Mouse (Mus musculus) kidney, embryonic 15.5 days (tissue): Measurements from ENCODE around the gene A030005L19Rik. TPM values are rescaled to one million over a fixed set of nuclear protein-coding genes. Genes with fewer than 3 reads are reported as not detected.
"Not testable (repeated sequence)": the region's sequence is repeated elsewhere in the genome, so short reads cannot be mapped to it uniquely, and the experiment has no call there.

ENCODE experiments used
- ATAC-seq: fragments of 200-750 bp; cut with Nextera tagmentation; replicated peaks from 2 replicates; pipeline ENCODE4 v1.8.0; 2017; ENCODE audit warnings: moderate TSS enrichment; ENCODE audit not compliant: low FRiP score
- H3K27ac ChIP-seq: fragments of 300-500 bp; sonication (generic); 2 replicates; pipeline ENCODE4 v1.5.1; 2015; ENCODE audit warnings: mild to moderate bottlenecking, inconsistent platforms
- H3K27me3 ChIP-seq: fragments of 300-500 bp; sonication (generic); 2 replicates; pipeline ENCODE4 v1.6.1; 2015; ENCODE audit warnings: inconsistent platforms
- H3K36me3 ChIP-seq: fragments of 300-500 bp; sonication (generic); 2 replicates; pipeline ENCODE4 v1.6.1; 2015; ENCODE audit warnings: inconsistent platforms
- H3K4me1 ChIP-seq: fragments of 300-500 bp; sonication (generic); 2 replicates; pipeline ENCODE4 v1.6.1; 2015; ENCODE audit warnings: inconsistent platforms
- H3K4me2 ChIP-seq: fragments of 300-500 bp; sonication (generic); 2 replicates; pipeline ENCODE4 v1.6.1; 2015; ENCODE audit warnings: moderate library complexity, mild to moderate bottlenecking, inconsistent platforms
- H3K4me3 ChIP-seq: fragments of 300-500 bp; sonication (generic); replicated peaks from 2 replicates; pipeline ENCODE4 v1.5.1; 2015; ENCODE audit warnings: mild to moderate bottlenecking, inconsistent platforms
- H3K9ac ChIP-seq: fragments of 300-500 bp; sonication (generic); 2 replicates; pipeline ENCODE4 v1.6.1; 2015; ENCODE audit warnings: mild to moderate bottlenecking, inconsistent platforms
- H3K9me3 ChIP-seq: fragments of 300-500 bp; sonication (generic); replicated peaks from 2 replicates; pipeline ENCODE4 v1.6.1; 2016; ENCODE audit warnings: inconsistent platforms
- WGBS: fragments of 180-500 bp; shearing (Covaris S2); methylation state at CpG from one replicate; pipeline ENCODE4 v1.1.7; 2015; ENCODE audit warnings: mixed read lengths; 5-methylcytosine and 5-hydroxymethylcytosine counted together
- polyA plus RNA-seq: library from polyadenylated mRNA; unstranded; fragments of >200 nt; fragmentation: Nextera tagmentation; extraction: Ambion mirVana; gene quantifications from 2 replicates; pipeline ENCODE4 v1.2.1, GENCODE M21; 2015

The A030005L19Rik gene
- 0.26 and 0.28 TPM in 2 replicates for polyA plus RNA-seq

DNA sequence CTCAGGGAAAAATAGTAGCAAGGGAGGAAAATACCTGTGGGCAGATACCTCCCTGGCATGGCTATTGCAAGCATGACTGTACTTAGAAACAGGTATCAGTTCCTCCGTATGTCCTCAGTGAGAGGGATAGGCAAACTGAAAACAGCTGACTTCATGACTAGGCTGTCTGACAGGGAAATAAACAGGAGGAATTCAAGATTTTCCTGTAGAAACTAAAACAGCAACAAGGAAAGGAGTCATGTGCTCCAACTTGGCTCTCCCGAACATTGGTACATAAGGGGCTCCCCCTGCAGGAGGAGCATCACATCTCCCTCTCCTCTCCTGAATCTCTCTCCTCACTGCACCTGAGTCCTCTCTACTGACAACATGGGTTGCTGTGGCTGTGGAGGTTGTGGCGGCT is at the start of gene A030005L19Rik:
TSS of gene A030005L19Rik (plus strand) at position 301 of the 400 bp plus-strand sequence.
- 91% methylated on average over 3 of the region's 3 CpGs for WGBS
- H3K4me1 ChIP-seq = no peaks in the 10 kb centered on the region
- H3K27ac ChIP-seq = no peak within 1 kb of the TSS
- no peaks in the 10 kb centered on the region for H3K36me3 ChIP-seq
- no peaks in the 10 kb centered on the region for H3K27me3 ChIP-seq
- H3K4me3 ChIP-seq = no peak within 1 kb of the TSS
- no peaks in the 10 kb centered on the region for H3K9me3 ChIP-seq
- no peak within 1 kb of the TSS for H3K4me2 ChIP-seq
- no peak within 1 kb of the TSS for H3K9ac ChIP-seq
- no peak for ATAC-seq

DNA sequence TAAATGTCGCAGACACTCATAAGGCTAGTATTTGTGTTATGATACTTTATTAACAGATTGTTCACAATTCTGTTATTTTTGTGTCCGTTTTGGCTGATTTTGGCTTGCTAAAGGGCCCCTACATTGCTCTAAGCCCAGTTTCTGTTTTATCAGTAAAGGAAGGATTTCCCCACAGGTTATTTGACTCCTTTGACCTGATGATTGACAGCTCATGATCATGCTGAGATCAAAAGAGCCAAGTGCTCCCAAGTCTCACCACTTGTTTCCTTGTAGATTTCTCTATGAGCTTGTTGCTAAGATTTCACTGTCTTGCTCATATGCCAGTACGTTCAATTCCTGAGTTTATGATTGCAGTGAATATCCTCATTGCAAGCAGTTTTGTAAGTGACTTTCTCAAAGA is 42.9 kb upstream of the A030005L19Rik start:
- H3K4me3 ChIP-seq = no peak overlapping the region
- WGBS = 87% methylated on average over 3 of the region's 3 CpGs

DNA sequence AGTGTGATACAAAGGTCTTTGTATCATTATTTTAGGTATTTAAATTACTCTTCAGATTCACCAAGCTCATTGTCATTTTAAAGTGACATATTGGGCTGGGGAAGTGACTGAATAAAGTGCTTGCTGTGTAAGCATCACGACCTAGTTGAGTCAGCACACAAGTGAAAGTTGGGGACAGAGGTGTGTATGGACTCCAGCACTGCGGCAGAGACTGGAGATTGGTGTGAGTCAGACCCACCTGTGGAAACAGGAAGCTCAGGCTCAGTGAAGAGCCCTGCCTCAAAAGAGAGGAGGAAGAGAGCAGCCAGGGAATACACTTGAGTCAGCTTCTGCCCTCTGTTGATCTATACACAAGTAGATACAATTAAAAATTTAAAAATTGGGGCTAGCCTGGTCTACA is 34.0 kb upstream of the A030005L19Rik start:
- H3K4me3 ChIP-seq = no peak overlapping the region
- H3K4me2 ChIP-seq = no peak overlapping the region
- H3K27ac ChIP-seq = no peak overlapping the region
- no peak for ATAC-seq
- no peak overlapping the region for H3K9ac ChIP-seq
- H3K9me3 ChIP-seq = no peaks in the 10 kb centered on the region
- H3K27me3 ChIP-seq = no peaks in the 10 kb centered on the region
- WGBS = 86% methylated on average over 2 of the region's 2 CpGs
- peaks cover 61% of the 10 kb centered on the region for H3K36me3 ChIP-seq
- no peaks in the 10 kb centered on the region for H3K4me1 ChIP-seq

More for the DNA sequence above, 42.9 kb upstream of the A030005L19Rik start:
- H3K9me3 ChIP-seq = no peaks in the 10 kb centered on the region
- ATAC-seq = no peak
- H3K4me1 ChIP-seq = 0 out of 2 replicates have a peak, but pooled peaks cover 3% of the 10 kb centered on the region
- H3K36me3 ChIP-seq = peaks cover 36% of the 10 kb centered on the region
- no peak overlapping the region for H3K4me2 ChIP-seq
- H3K27ac ChIP-seq = no peak overlapping the region
- H3K9ac ChIP-seq = no peak overlapping the region
- H3K27me3 ChIP-seq = no peaks in the 10 kb centered on the region

DNA sequence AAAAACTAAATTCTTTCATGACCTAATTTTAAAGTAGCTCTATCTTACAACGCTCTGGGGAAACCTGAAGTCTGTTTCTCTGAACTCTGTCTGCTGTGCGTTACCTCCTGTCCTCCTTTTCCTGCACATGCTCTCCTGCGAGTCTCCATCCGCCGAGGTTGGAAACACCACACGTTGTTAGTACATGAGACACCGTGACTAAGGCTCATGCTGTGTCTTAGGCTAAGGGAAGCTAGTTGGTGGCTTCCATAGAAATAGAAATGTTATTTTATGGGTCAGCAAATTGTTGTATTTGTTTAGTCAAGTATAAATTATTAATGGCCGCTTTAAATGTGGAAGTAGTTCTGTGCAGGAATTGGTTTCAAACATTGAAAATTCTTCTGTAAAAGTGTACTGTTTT is 32.9 kb upstream of the A030005L19Rik start:
- no peak overlapping the region for H3K9ac ChIP-seq
- H3K27me3 ChIP-seq = no peaks in the 10 kb centered on the region
- H3K4me3 ChIP-seq = no peak overlapping the region
- H3K4me1 ChIP-seq = no peaks in the 10 kb centered on the region
- ATAC-seq = no peak
- H3K36me3 ChIP-seq = peaks cover 65% of the 10 kb centered on the region
- 90% methylated on average over 8 of the region's 8 CpGs for WGBS
- H3K9me3 ChIP-seq = no peaks in the 10 kb centered on the region
- no peak overlapping the region for H3K27ac ChIP-seq
- H3K4me2 ChIP-seq = no peak overlapping the region

DNA sequence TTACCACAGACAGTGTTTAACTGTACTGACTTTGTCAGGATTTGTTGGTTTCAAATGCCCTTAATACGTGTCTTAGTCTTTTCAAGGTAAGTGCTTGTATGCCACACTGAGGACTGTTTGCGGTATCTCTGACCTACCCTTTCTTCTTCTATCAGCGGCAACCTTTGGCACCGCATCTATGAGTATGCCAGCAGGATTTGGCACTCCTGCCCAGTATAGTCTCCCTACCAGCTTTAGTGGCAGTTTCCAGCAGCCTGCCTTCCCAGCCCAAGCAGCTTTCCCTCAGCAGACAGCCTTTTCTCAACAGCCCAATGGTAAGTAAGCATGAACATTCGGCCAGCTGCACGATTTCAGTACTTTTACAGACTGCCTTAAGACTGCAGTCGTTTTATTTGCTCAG is 19.9 kb upstream of the A030005L19Rik start:
- Histone ChIP-seq H3K36me3 (peaks cover 62% of the 10 kb centered on the region), H3K27ac (no peak overlapping the region), H3K4me2 (no peak overlapping the region), H3K4me3 (no peak overlapping the region), H3K9me3 (no peaks in the 10 kb centered on the region), H3K27me3 (no peaks in the 10 kb centered on the region), H3K9ac (no peak overlapping the region), H3K4me1 (no peaks in the 10 kb centered on the region)
- ATAC-seq = no peak
- whole genome bisulfite sequencing = 94% methylated on average over 7 of the region's 7 CpGs

DNA sequence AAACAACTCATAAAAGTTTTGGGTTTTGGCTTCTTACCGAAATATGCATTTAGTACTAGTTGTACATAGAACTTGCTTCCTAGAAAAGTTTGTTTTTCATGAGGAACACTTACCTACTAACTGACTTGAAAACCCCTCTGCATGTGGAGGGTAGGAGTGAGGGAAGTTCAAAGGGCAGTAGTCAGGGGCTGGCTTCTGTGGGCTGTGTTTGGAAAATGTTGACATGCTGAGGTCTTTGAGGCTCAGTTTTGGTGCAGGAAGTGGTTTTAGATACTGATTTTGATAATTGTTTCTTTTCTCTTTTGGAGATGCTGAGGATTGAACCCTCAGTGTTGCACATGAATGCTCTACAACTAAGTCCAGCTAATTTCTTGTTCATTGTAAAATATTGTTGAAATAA is 12.6 kb upstream of the A030005L19Rik start:
- Histone ChIP-seq H3K27ac (no peak overlapping the region), H3K4me3 (no peak overlapping the region), H3K9me3 (no peaks in the 10 kb centered on the region), H3K36me3 (peaks cover 56% of the 10 kb centered on the region), H3K27me3 (no peaks in the 10 kb centered on the region), H3K9ac (no peak overlapping the region), H3K4me2 (no peak overlapping the region), H3K4me1 (no peaks in the 10 kb centered on the region)
- WGBS = 92% methylated on average over 1 of the region's 1 CpGs
- ATAC-seq = no peak

DNA sequence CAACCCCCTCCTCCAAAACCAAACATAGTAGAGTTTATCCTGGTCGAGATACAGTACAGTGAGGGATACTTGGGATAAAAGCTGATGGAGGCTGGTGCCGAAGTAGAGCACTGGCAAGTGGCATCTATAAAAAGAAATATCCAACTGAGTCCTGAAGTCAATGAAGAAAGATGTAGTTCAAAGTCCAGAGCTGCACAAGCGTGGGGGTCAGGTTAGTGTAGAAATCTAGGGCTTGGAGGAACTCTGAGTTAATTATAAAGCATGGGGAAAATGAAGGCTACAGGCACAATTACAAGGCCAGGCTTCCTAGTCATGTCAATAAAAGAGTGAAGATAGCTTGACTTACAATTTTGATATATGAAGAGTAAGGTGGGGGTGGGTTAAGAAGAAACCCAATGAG is 11.9 kb upstream of the A030005L19Rik start:
- H3K4me3 ChIP-seq = no peak overlapping the region
- H3K4me2 ChIP-seq = no peak overlapping the region
- 90% methylated on average over 3 of the region's 3 CpGs for WGBS
- H3K4me1 ChIP-seq = no peaks in the 10 kb centered on the region
- no peaks in the 10 kb centered on the region for H3K27me3 ChIP-seq
- H3K36me3 ChIP-seq = peaks cover 56% of the 10 kb centered on the region
- H3K9me3 ChIP-seq = no peaks in the 10 kb centered on the region
- H3K9ac ChIP-seq = no peak overlapping the region
- H3K27ac ChIP-seq = no peak overlapping the region
- ATAC-seq = no peak

DNA sequence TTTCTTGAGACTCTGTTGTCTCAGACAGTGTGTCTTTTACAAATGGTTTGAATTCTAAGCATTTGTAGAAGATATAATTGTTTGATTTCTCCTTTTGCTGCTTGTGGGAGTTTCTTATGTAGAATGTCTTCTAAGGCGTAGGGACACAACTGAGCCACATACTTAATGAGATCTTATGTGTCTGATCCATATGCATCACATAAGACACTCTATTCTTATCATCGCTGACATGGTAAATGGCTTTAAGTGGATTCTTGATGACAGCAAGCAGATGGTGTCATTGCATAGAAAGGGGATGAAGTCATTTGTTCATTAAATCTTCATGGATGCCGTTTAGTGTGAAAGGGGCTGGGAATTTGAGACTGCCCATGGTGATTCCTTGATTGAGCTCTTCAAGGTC is 7.2 kb upstream of the A030005L19Rik start:
- Histone ChIP-seq H3K36me3 (peaks cover 27% of the 10 kb centered on the region), H3K4me1 (no peaks in the 10 kb centered on the region), H3K9ac (no peak overlapping the region), H3K4me2 (no peak overlapping the region), H3K27ac (no peak overlapping the region), H3K9me3 (no peaks in the 10 kb centered on the region), H3K27me3 (no peaks in the 10 kb centered on the region), H3K4me3 (no peak overlapping the region)
- WGBS = 81% methylated on average over 3 of the region's 3 CpGs
- no peak for ATAC-seq

DNA sequence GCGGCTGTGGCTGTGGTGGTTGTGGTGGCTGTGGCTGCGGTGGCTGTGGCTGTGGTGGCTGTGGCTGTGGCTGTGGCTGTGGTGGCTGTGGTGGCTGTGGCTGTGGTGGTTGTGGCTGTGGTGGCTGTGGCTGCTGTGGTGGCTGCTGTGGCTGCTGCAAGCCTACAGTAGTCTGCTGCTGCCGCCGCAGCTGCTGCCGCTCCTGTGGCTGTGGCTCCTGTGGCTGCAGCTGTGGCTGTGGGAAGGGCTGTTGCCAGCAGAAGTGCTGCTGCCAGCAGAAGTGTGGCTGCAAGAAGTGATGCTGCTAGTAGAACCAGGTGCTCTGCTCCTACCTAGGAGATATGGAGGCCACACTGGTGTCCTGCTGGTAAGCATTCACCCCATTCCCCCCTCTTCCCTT is 309 bp downstream of the A030005L19Rik start:
- H3K9ac ChIP-seq = not testable (repeated sequence)
- 98% methylated on average over 5 of the region's 5 CpGs for WGBS

DNA sequence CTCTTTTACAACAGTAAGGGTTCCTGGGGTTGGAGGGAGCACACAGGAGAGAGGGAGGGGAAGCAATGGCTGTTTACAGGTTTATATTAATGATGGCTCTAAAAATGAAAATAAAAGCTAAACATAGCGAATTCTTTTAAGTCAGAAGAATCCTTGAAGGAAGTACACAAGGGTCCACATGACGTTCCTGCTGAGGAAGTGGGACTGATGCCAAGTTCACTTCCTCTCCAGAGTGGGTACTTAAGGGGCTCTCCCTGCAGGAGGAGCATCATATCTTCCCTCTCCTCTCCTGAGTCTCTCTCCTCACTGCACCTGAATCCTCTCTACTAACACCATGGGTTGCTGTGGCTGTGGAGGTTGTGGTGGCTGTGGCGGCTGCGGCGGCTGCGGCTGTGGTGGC is 11.5 kb downstream of the A030005L19Rik start, which contains the start of gene A030014E15Rik:
TSS of gene A030014E15Rik (plus strand) at position 268 of the 400 bp plus-strand sequence.
- H3K4me3 ChIP-seq = no peak within 1 kb of the TSS
- no peaks in the 10 kb centered on the region for H3K27me3 ChIP-seq
- H3K36me3 ChIP-seq = no peaks in the 10 kb centered on the region
- ATAC-seq = no peak
- no peak within 1 kb of the TSS for H3K4me2 ChIP-seq
- H3K9me3 ChIP-seq = no peaks in the 10 kb centered on the region
- 78% methylated on average over 6 of the region's 6 CpGs for WGBS
- no peak within 1 kb of the TSS for H3K9ac ChIP-seq
- H3K4me1 ChIP-seq = no peaks in the 10 kb centered on the region
- H3K27ac ChIP-seq = no peak within 1 kb of the TSS

More for the DNA sequence above, 309 bp downstream of the A030005L19Rik start:
- not testable (repeated sequence) for H3K27ac ChIP-seq, H3K27me3 ChIP-seq, H3K4me1 ChIP-seq, H3K4me3 ChIP-seq, H3K4me2 ChIP-seq, H3K36me3 ChIP-seq, H3K9me3 ChIP-seq, ATAC-seq

DNA sequence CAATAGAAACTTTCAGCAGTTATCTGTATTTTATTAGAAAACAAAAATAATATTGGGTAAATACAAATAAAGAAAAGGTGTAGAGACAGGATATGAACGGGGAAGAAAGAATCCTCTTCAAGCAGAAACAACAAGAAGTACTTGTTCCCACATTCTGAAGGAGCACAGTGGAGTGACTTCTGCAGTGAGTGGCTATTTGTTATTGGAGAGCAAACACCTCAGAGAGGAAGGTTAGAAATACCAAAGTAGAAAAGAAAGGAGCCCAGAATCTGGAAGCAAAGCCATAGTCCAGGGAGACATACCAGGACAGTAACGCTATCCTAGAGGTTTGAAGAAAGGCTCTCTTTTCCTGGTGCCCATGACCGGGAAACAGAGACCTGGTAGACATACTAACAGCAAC is 17.4 kb downstream of the A030005L19Rik start:
- not testable (repeated sequence) for ATAC-seq, H3K4me1 ChIP-seq, H3K36me3 ChIP-seq, H3K4me3 ChIP-seq, H3K9ac ChIP-seq, H3K4me2 ChIP-seq, H3K27ac ChIP-seq, H3K27me3 ChIP-seq, H3K9me3 ChIP-seq
- 78% methylated on average over 3 of the region's 3 CpGs for WGBS

DNA sequence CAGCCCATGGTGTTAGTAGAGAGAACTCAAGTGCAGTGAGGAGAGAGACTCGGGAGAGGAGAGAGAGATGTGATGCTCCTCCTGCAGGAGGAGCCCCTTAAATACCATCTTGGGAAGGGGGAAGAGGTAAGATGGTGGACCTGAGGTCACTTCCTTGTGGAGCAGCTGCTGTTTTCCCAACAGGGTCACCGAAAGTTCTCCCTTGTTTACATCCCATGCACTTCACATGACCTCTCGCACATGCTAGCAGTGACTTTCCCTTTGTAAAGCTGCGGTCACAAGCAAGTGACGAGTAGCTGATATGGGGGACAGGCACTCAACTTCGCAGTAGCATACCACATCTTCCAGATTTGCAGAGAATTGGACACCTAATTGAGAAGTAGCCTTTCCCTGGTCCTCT is 18.2 kb downstream of the A030005L19Rik start, which contains the start of gene Gm6217:
TSS of gene Gm6217 (minus strand) at position 74 of the 400 bp plus-strand sequence.
- H3K36me3 ChIP-seq, H3K27ac ChIP-seq, H3K4me1 ChIP-seq, H3K27me3 ChIP-seq, H3K9ac ChIP-seq, H3K4me3 ChIP-seq, ATAC-seq, H3K9me3 ChIP-seq, H3K4me2 ChIP-seq: not testable (repeated sequence)
- no CpG with 5 or more reads among the region's 6 CpGs for WGBS

DNA sequence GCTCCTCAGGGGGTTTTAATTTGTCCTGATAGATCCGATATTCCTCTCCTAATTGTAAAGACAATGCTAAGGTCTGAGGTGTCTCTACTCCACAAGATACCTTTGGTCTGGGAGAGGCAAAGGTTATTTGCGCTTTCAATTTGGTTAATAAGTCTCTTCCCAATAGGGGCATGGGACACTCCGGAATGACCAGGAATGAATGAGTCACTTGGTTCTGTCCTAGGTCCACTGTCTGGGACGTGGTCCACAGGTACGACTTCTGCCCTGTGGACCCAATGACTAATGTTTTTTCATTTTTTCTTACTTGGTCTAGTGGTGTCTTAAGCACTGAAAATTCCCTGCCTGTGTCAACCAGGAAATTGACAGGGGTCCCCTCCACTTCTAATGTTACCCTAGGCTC is 25.5 kb downstream of the A030005L19Rik start:
- Histone ChIP-seq H3K36me3 (no peaks in the 10 kb centered on the region), H3K4me3 (no peak overlapping the region), H3K4me2 (no peak overlapping the region), H3K9me3 (no peaks in the 10 kb centered on the region; the same call in 1 of the 2 replicates), H3K27ac (no peak overlapping the region), H3K27me3 (no peaks in the 10 kb centered on the region), H3K9ac (no peak overlapping the region), H3K4me1 (no peaks in the 10 kb centered on the region)
- no peak for ATAC-seq
- 94% methylated on average over 5 of the region's 5 CpGs for WGBS
